Mouse (Mus musculus) cerebellum, adult 8-10 months (tissue): Measurements from ENCODE around the gene Plekha7.
A peak's percentile ranks its signal among the peaks of the same experiment; 100 is the strongest.
"Not testable (repeated sequence)": the region's sequence is repeated elsewhere in the genome, so short reads cannot be mapped to it uniquely, and the experiment has no call there.

Experiments used
- DNase-seq: peaks from one replicate; pipeline ENCODE4 v3.0.0; 2022

Plekha7 gene

DNA sequence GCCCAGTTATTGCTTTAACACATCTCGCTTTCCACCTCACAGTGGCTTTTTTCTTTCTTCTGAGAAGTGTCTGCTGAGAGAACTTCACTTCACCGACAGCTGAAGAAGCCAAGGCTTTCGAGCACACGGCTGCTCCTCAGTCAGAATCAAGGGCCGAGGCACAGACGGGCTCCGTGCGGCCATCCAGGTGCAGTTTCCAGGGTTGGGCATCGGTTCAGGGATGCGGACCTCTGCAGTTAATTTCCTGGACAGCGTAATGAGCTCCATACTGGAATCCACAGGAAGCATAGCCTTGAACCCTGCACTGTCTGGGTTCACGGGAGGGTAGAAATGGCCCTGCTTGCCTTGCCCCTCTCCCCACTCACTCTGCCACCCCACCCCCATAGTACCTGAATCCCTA lies 184.1 kb downstream of the Plekha7 start:
- DNase-seq, result no peak

DNA sequence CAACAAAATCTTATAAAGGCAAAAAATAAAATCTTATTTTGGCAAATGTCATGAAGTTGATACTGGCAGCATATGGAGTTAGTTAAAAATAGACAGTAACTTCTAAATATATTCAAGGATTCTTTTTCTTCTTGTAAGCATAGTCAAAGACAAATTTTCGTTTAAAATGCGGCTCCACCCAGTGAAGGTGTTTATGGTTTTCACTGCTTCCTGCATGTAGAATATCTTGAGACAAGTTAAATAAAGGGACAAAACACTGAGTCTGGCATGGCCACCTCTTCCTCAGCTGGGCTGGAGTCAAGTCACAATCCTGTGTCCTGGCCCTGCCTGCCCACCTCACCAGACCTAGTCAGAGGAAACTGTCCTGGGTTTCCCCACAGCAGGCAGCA lies 184.6 kb downstream of the Plekha7 start:
- no peak for DNase-seq

GRCm38 (mm10) chr7:116122981-116123596 lies 185.1 kb downstream of the Plekha7 start:
- DNase-seq, result no peak

- no peak for DNase-seq
These were observed 187.0 kb downstream of the Plekha7 start for GRCm38 (mm10) chr7:116121202-116121601.

DNA sequence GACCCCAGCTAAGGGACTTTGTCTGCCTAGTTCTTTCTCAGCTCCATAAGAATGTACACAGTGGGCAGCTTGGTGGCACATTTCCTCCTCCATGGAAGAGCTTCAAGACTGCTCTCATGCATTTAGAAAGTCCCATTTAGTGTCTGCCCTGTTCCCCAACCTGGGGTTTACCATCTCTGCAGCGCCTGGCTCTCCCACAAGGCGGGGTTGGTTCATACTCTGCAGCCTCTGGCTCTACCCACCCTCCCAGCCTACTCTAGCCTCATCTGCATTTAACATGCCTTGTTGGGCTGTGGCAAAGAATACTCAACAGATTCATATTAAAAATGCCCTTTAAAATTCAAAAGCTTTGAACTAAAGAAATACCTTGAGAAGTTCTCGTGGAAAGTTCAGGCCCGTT lies 187.4 kb downstream of the Plekha7 start:
- no peak for DNase-seq

GRCm38 (mm10) chr7:116119306-116119857 lies 188.8 kb downstream of the Plekha7 start:
- no peak for DNase-seq

- no peak for DNase-seq
These were observed 192.2 kb downstream of the Plekha7 start for GRCm38 (mm10) chr7:116115991-116116390.

- no peak for DNase-seq
These were observed 192.8 kb downstream of the Plekha7 start for GRCm38 (mm10) chr7:116115216-116115930.

- no peak for DNase-seq
These were observed 196.6 kb downstream of the Plekha7 start for GRCm38 (mm10) chr7:116111546-116111945.

GRCm38 (mm10) chr7:116110661-116111060 lies 197.5 kb downstream of the Plekha7 start:
- no peak for DNase-seq

DNA sequence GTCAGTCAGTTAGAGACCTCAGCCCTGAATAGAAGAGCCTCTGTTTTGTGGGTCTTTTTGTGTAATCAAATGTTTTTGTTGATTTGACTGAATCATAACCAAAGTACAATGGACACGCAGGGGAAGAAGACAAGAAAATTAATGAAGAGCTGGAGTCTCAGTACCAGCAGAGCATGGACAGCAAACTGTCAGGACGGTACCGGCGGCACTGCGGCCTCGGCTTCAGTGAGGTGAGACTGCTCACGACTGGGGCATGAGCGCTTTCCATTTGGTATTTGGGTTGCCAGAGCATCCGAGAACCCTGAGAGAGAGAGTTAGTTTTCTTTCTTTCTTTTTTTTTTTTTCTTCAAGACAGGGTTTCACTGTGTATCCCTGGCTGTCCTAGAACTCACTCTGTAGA lies 205.1 kb downstream of the Plekha7 start:
- no peak for DNase-seq

DNA sequence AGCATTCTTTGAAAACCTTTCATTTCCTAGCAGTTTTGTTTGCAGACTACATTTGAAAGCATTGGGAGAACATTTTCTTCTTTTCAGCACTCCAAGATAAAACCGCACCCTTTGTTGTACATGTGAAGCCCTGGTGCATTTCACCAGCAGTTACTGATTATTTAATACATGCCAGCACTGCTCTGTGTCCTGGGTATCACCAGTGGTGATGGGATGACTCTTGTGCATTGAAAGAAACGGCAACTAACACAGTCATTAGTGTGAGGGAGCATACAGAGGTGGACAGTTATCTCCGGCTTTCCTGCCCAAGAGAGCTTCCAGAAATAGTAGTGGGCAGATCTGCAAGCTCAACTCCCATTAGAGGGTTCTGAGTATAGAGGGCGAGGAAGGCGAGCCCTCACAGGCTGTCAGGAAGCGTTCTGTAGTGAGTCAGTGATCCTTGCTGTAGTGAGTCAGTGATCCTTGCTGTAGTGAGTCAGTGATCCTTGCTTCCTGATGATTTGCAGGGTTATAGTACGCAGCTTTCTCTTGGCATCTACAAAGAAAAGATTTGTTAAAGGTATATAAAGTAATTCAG lies 208.1 kb downstream of the Plekha7 start:
- no peak for DNase-seq

GRCm38 (mm10) chr7:116093466-116093850 lies 214.7 kb downstream of the Plekha7 start:
- no peak for DNase-seq

GRCm38 (mm10) chr7:116092710-116093465 lies 215.3 kb downstream of the Plekha7 start:
- peak; percentile 97 for DNase-seq

- not testable (repeated sequence) for DNase-seq
These were observed 223.8 kb downstream of the Plekha7 start, which contains the start of gene Gm4353 for GRCm38 (mm10) chr7:116084366-116084765. TSS of gene Gm4353 (minus strand) at chr7:116084635.
